Mouse (Mus musculus): ENCODE measurements around the gene Arhgap24. TPM values are rescaled to one million over a fixed set of nuclear protein-coding genes. Genes with fewer than 3 reads are reported as not detected.

Arhgap24 gene
- polyA plus RNA-seq (2014; fragmentation: Illumina TruSeq; extraction: RNeasy Lipid Tissue Mini Kit (QIAGEN cat#74804); ENCODE audit: low replicate concordance), result 2.6 TPM

DNA sequence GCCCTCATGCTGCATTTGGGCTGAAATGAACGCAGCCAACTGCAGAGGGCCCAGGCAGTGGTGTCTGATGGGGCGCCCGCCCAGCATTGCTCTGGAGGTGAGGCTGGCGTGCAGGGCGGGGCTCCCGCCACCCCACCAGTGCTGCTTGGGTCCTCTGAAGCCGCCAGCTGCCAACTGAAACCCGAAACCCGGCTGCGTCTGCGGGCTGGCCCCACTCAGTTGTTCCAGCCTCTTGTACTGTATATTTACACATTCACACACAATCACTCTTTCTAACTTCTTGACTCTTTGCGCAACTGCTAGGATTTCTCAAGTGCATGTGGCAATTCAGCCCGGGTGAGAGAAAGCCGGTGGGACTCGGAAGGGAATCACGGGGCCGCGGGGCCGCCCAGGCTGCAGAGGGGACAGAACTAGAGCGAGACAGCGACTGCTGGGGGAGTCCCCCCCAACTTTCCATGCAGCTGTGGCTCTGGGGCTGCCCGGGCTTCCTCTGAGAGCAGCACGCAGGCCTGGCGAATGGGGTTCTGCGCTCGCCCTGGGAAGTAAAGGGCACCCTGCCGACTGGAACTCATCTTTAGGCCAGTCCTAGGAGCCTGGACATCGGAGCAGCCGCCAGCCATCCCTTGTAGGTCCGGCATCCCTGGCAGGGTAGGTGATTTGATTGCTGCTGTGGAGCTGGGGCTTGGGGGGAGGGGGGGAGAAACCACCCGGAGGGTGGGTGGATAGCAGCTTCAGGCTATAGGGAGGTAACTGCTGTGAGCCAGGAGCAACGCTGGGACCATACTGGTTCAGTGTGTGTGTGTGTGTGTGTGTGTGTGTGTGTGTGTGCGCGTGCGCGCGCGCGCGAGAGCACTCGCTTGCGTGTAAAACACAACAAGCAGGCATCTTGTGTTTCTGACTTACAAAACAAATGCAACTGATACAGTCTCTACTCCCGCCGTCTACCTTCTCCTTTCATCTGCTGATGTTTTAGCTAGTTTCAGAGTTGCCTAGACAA is at the start of gene Arhgap24:
Arhgap24 (plus strand) TSS at position 177 of the 997 bp plus-strand sequence.

Measured in small intestine, adult 10 weeks (tissue).